8 mouse cellular contexts compared by ENCODE assay signal in genomic region chr10:59949783-59950605, GRCm38 (mm10). TPM values are rescaled to one million over a fixed set of nuclear protein-coding genes. Genes with fewer than 3 reads are reported as not detected.
DNase-seq lines count a peak whose midpoint lies in the region; ATAC-seq and TF ChIP-seq lines count a peak whose summit lies in the region.

No protein-coding gene starts in this region.

- 50% methylated on average over 15 of the region's 15 CpGs for WGBS in liver, embryonic 11.5 days
- WGBS in stomach, embryonic 16.5 days = 33% methylated on average over 15 of the region's 15 CpGs

- TF ChIP-seq CTCF in testis, adult 2 months (IDR thresholded peaks at IDR 0.05; ENCODE audit: control insufficient read depth, insufficient read depth, insufficient replicate concordance, low read depth, low read length) = no peak

- H3K4me2 ChIP-seq in liver, embryonic 11.5 days = peak overlapping the region; percentile 97
- H3K4me2 ChIP-seq in stomach, embryonic 16.5 days (ENCODE audit: low read depth, low read length) = peak overlapping the region; percentile 94

- H3K27me3 ChIP-seq in testis, adult 2 months (ENCODE audit: control insufficient read depth, insufficient read depth, low read length) = no peaks in the 10 kb centered on the region
- 0 out of 2 replicates have a peak, but pooled peaks cover 5% of the 10 kb centered on the region for H3K27me3 ChIP-seq in liver, embryonic 11.5 days (replicated peaks; ENCODE audit: control insufficient read depth, insufficient read depth, low read length)
- H3K27me3 ChIP-seq in stomach, embryonic 16.5 days (ENCODE audit: control insufficient read depth, insufficient read depth, low read length) = no peaks in the 10 kb centered on the region

- peak overlapping the region; percentile 92 for H3K4me3 ChIP-seq in testis, adult 2 months (ENCODE audit: control insufficient read depth, low read depth, low read length)
- H3K4me3 ChIP-seq in liver, embryonic 11.5 days (ENCODE audit: low read depth, low read length) = peak overlapping the region; percentile 81
- H3K4me3 ChIP-seq in stomach, embryonic 16.5 days (replicated peaks; ENCODE audit: low read length) = peak overlapping the region; percentile 92

- TF ChIP-seq POLR2A in testis, adult 2 months (IDR thresholded peaks at IDR 0.05; ENCODE audit: control insufficient read depth, low read depth, low read length) = no peak

- H3K9me3 ChIP-seq in liver, embryonic 11.5 days (ENCODE audit: control insufficient read depth, low read length) = no peaks in the 10 kb centered on the region
- no peaks in the 10 kb centered on the region for H3K9me3 ChIP-seq in stomach, embryonic 16.5 days (replicated peaks; ENCODE audit: control insufficient read depth, low read length)

- no peak for ATAC-seq in liver, embryonic 11.5 days (replicated peaks; ENCODE audit: low FRiP score)
- ATAC-seq in stomach, embryonic 16.5 days (ENCODE audit: insufficient read depth, low FRiP score) = no peak

- peaks cover 35% of the 10 kb centered on the region for H3K4me1 ChIP-seq in testis, adult 2 months (ENCODE audit: control insufficient read depth, insufficient read depth, low read length)
- H3K4me1 ChIP-seq in liver, embryonic 11.5 days (replicated peaks; ENCODE audit: control insufficient read depth, insufficient read depth, low read length) = peaks cover 22% of the 10 kb centered on the region
- H3K4me1 ChIP-seq in stomach, embryonic 16.5 days (ENCODE audit: control insufficient read depth, insufficient read depth, low read length) = peaks cover 33% of the 10 kb centered on the region

- peak; percentile 72 for DNase-seq in cerebellum, adult 9-11 months
- DNase-seq in cerebellum, adult 8-10 months = no peak
- no peak for DNase-seq in testis, postnatal 14 days (ENCODE audit: low spot score)
- DNase-seq in liver, embryonic 11.5 days (ENCODE audit: low spot score) = no peak
- no peak for DNase-seq in T-cell, adult 2 months (ENCODE audit: low spot score)
- no peak for DNase-seq in urinary bladder, postnatal 36 days (ENCODE audit: low spot score in 2 of 2)

- H3K36me3 ChIP-seq in testis, adult 2 months (ENCODE audit: control insufficient read depth, insufficient read depth, low read length) = no peaks in the 10 kb centered on the region
- H3K36me3 ChIP-seq in liver, embryonic 11.5 days (ENCODE audit: control insufficient read depth, insufficient read depth, low read length) = peaks cover 3% of the 10 kb centered on the region; the same call in 1 of the 2 replicates
- no peaks in the 10 kb centered on the region for H3K36me3 ChIP-seq in stomach, embryonic 16.5 days (ENCODE audit: control insufficient read depth, insufficient read depth, low read length)

- H3K27ac ChIP-seq in testis, adult 2 months (ENCODE audit: control insufficient read depth, insufficient read depth, low read depth, low read length) = peak overlapping the region; percentile 82
- no peak overlapping the region for H3K27ac ChIP-seq in liver, embryonic 11.5 days (ENCODE audit: low read depth, low read length)
- peak overlapping the region; percentile 96 for H3K27ac ChIP-seq in stomach, embryonic 16.5 days (ENCODE audit: low read length)

- peak overlapping the region; percentile 91 for H3K9ac ChIP-seq in liver, embryonic 11.5 days (ENCODE audit: low read depth, low read length)
- peak overlapping the region; percentile 97 for H3K9ac ChIP-seq in stomach, embryonic 16.5 days (ENCODE audit: low read length)

RNA-seq across cellular contexts. Expression of gene Ddit4, which starts 1.6 kb away (rescaled TPM):
- 19.9 and 23.0 TPM in 2 replicates for polyA plus RNA-seq in testis, adult 2 months (2012; rRNA removed)
- polyA plus RNA-seq in liver, embryonic 11.5 days (2014; fragmentation: Nextera tagmentation; extraction: Ambion mirVana) = 2.7 and 4.3 TPM in 2 replicates
- 30.4 and 34.8 TPM in 2 replicates for polyA plus RNA-seq in stomach, embryonic 16.5 days (2015; fragmentation: Nextera tagmentation; extraction: Ambion mirVana)

RNA-seq across cellular contexts. Expression of gene Ascc1, which starts 52.6 kb away (rescaled TPM):
- polyA plus RNA-seq in testis, adult 2 months (2012; rRNA removed) = 97.0 and 99.2 TPM in 2 replicates
- polyA plus RNA-seq in liver, embryonic 11.5 days (2014; fragmentation: Nextera tagmentation; extraction: Ambion mirVana) = 37.2 and 37.4 TPM in 2 replicates
- polyA plus RNA-seq in stomach, embryonic 16.5 days (2015; fragmentation: Nextera tagmentation; extraction: Ambion mirVana) = 45.2 and 46.2 TPM in 2 replicates

RNA-seq across cellular contexts. Expression of gene Anapc16, which starts 52.9 kb away (rescaled TPM):
- polyA plus RNA-seq in testis, adult 2 months (2012; rRNA removed) = 41.3 and 42.5 TPM in 2 replicates
- 77.4 and 80.0 TPM in 2 replicates for polyA plus RNA-seq in liver, embryonic 11.5 days (2014; fragmentation: Nextera tagmentation; extraction: Ambion mirVana)
- 75.6 and 90.7 TPM in 2 replicates for polyA plus RNA-seq in stomach, embryonic 16.5 days (2015; fragmentation: Nextera tagmentation; extraction: Ambion mirVana)
